Mouse (Mus musculus): Measurements from ENCODE around the gene Cdca3. TPM values are rescaled to one million over a fixed set of nuclear protein-coding genes. Genes with fewer than 3 reads are reported as not detected.
"Not testable (repeated sequence)": the region's sequence is repeated elsewhere in the genome, so short reads cannot be mapped to it uniquely, and the experiment has no call there.

Cdca3 gene
- polyA plus RNA-seq, 1 experiment from 2014 or later, result 105 TPM

GRCm38 (mm10) chr6:124809775-124810538 is 19.4 kb upstream of the Cdca3 start:
- no peaks in the 10 kb centered on the region for H3K27me3 ChIP-seq (replicated peaks)
- peak overlapping the region; percentile 79 for H3K9ac ChIP-seq
- peak overlapping the region; percentile 84 for H3K4me2 ChIP-seq
- H3K27ac ChIP-seq (ENCODE audit: poor library complexity, severe bottlenecking), result peak overlapping the region; percentile 95
- peaks cover 71% of the 10 kb centered on the region for H3K4me1 ChIP-seq (replicated peaks)
- ATAC-seq (ENCODE audit: insufficient number of reproducible peaks, low FRiP score), result no peak
- WGBS, result 37% methylated on average over 14 of the region's 14 CpGs
- H3K9me3 ChIP-seq (replicated peaks), result no peaks in the 10 kb centered on the region
- H3K4me3 ChIP-seq, result peak overlapping the region; percentile 60
- H3K36me3 ChIP-seq, result peaks cover 30% of the 10 kb centered on the region

DNA sequence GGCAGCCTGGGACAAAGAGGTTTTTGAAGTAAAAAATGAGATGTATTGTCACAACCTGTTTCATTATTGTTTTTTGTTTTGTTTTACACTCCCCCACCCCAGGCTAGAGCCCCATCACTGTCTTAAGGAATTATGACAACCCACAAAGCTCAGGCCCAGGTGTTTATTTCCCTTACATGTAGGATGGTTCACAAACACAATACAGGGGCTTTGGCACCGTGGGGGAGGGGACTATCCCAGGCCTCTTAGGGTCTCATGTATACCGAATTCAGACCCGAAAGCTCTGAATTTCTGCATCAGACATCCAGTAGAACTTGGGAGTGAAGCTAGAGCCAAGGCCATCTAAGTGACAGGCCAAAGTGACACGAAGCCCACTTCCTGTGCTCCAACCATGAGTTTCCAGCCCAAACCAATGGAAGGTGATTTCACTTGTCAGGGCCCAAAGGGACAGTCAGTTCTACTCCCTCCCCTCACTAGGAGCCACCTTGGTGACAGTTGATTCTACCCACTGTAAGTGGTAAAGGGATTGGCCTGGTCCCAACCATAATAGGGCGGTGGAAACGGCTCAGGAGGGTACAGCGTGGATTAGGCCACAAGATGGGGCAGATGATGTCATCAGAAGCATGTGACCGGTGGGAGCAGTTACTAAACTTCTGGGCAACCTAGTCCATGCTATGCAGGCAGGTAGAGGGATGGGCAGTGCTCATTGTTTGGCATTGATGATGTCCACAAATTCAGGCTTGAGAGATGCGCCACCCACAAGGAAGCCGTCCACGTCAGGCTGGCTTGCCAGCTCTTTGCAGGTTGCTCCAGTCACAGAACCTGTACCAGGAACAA is 18.6 kb upstream of the Cdca3 start:
- H3K9me3 ChIP-seq (replicated peaks); H3K9ac ChIP-seq; H3K27me3 ChIP-seq (replicated peaks); H3K4me3 ChIP-seq; H3K27ac ChIP-seq (ENCODE audit: poor library complexity, severe bottlenecking); ATAC-seq (ENCODE audit: insufficient number of reproducible peaks, low FRiP score): not testable (repeated sequence)
- H3K36me3 ChIP-seq, result peaks cover 38% of the 10 kb centered on the region
- H3K4me1 ChIP-seq (replicated peaks), result peaks cover 69% of the 10 kb centered on the region
- H3K4me2 ChIP-seq, result peak overlapping the region; percentile 84; the same call in 1 of the 2 replicates
- WGBS, result 84% methylated on average over 11 of the region's 11 CpGs

DNA sequence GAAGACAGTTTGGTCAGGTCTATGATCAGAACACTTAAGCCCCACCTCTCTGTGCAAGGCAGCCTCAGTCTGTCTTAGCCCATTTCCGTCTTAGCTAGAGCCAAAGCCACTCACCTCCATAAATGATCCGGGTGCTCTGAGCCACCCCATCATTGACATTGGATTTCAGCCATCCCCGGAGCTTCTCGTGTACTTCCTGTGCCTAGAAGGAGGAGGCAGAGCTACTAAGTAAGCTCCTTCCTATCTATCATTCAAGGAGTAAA is 18.0 kb upstream of the Cdca3 start:
- H3K27me3 ChIP-seq (replicated peaks), result no peaks in the 10 kb centered on the region
- no peak for ATAC-seq (ENCODE audit: insufficient number of reproducible peaks, low FRiP score)
- H3K4me2 ChIP-seq, result no peak overlapping the region
- H3K4me1 ChIP-seq (replicated peaks), result peaks cover 64% of the 10 kb centered on the region
- H3K27ac ChIP-seq (ENCODE audit: poor library complexity, severe bottlenecking), result 0 out of 2 replicates have a peak overlapping the region, but pooled peaks have one; percentile 99
- no peaks in the 10 kb centered on the region for H3K9me3 ChIP-seq (replicated peaks)
- 76% methylated on average over 4 of the region's 4 CpGs for WGBS
- peaks cover 43% of the 10 kb centered on the region for H3K36me3 ChIP-seq
- no peak overlapping the region for H3K9ac ChIP-seq
- H3K4me3 ChIP-seq, result no peak overlapping the region

GRCm38 (mm10) chr6:124811701-124812560 is 17.4 kb upstream of the Cdca3 start:
- peaks cover 49% of the 10 kb centered on the region for H3K36me3 ChIP-seq
- H3K4me2 ChIP-seq, result peak overlapping the region; percentile 80
- H3K9ac ChIP-seq, result peak overlapping the region; percentile 97
- H3K27me3 ChIP-seq (replicated peaks), result no peaks in the 10 kb centered on the region
- peak overlapping the region; percentile 88 for H3K4me3 ChIP-seq
- ATAC-seq (ENCODE audit: insufficient number of reproducible peaks, low FRiP score), result no peak
- WGBS, result 74% methylated on average over 24 of the region's 24 CpGs
- H3K27ac ChIP-seq (ENCODE audit: poor library complexity, severe bottlenecking), result peak overlapping the region; percentile 99
- H3K9me3 ChIP-seq (replicated peaks), result no peaks in the 10 kb centered on the region
- H3K4me1 ChIP-seq (replicated peaks), result peaks cover 59% of the 10 kb centered on the region

- Histone ChIP-seq H3K27me3 (replicated peaks) (no peaks in the 10 kb centered on the region), H3K4me3 (peak overlapping the region; percentile 88), H3K4me1 (replicated peaks) (peaks cover 51% of the 10 kb centered on the region), H3K27ac (ENCODE audit: poor library complexity, severe bottlenecking) (peak overlapping the region; percentile 99), H3K9me3 (replicated peaks) (no peaks in the 10 kb centered on the region), H3K9ac (peak overlapping the region; percentile 97), H3K4me2 (peak overlapping the region; percentile 80), H3K36me3 (peaks cover 59% of the 10 kb centered on the region)
- 21% methylated on average over 9 of the region's 9 CpGs for WGBS
- no peak for ATAC-seq (ENCODE audit: insufficient number of reproducible peaks, low FRiP score)
Measured at GRCm38 (mm10) chr6:124812848-124813247, 16.5 kb upstream of the Cdca3 start.

DNA sequence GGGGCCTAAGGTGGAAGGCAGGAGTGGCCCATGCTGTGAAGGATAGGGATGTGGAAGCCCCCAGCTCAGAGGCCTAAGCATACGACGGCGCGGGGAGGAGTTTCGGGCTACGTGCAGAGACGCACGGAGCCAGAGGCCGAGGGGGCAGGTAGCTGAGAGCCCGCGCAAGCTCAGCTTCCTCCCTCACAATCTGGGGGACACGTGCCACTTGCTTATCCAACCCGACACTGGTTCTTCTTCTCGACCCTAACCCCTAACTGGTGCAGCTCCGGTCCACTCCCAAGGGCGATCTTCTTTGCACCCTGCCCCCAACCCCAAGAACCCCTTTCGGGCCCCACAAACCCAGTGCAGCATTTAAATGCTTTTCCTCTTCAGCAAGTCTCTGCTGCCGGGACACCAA is 15.9 kb upstream of the Cdca3 start:
- H3K9me3 ChIP-seq (replicated peaks), result no peaks in the 10 kb centered on the region
- peak overlapping the region; percentile 97 for H3K9ac ChIP-seq
- H3K27me3 ChIP-seq (replicated peaks), result no peaks in the 10 kb centered on the region
- peak overlapping the region; percentile 80 for H3K4me2 ChIP-seq
- H3K27ac ChIP-seq (ENCODE audit: poor library complexity, severe bottlenecking), result peak overlapping the region; percentile 99
- peak; percentile 69 for ATAC-seq (ENCODE audit: insufficient number of reproducible peaks, low FRiP score)
- H3K4me3 ChIP-seq, result peak overlapping the region; percentile 88
- peaks cover 44% of the 10 kb centered on the region for H3K4me1 ChIP-seq (replicated peaks)
- peaks cover 65% of the 10 kb centered on the region for H3K36me3 ChIP-seq
- under 1% methylated on average over 18 of the region's 18 CpGs for WGBS

GRCm38 (mm10) chr6:124813933-124814332 is 15.4 kb upstream of the Cdca3 start, which contains the start of gene Tpi1:
Gene Tpi1, minus strand, starts transcription at chr6:124814296.
- H3K9me3 ChIP-seq (replicated peaks), result no peaks in the 10 kb centered on the region
- H3K4me2 ChIP-seq, result peak within 1 kb of the TSS; percentile 80
- peak within 1 kb of the TSS; percentile 99 for H3K27ac ChIP-seq (ENCODE audit: poor library complexity, severe bottlenecking)
- WGBS, result 0% methylated on average over 22 of the region's 22 CpGs
- peak within 1 kb of the TSS; percentile 88 for H3K4me3 ChIP-seq
- H3K4me1 ChIP-seq (replicated peaks), result peaks cover 44% of the 10 kb centered on the region
- peaks cover 69% of the 10 kb centered on the region for H3K36me3 ChIP-seq
- no peaks in the 10 kb centered on the region for H3K27me3 ChIP-seq (replicated peaks)
- peak within 1 kb of the TSS; percentile 97 for H3K9ac ChIP-seq
- ATAC-seq (ENCODE audit: insufficient number of reproducible peaks, low FRiP score), result peak; percentile 89

- no peaks in the 10 kb centered on the region for H3K27me3 ChIP-seq (replicated peaks)
- peak overlapping the region; percentile 44; the same call in 1 of the 2 replicates for H3K9ac ChIP-seq
- peaks cover 44% of the 10 kb centered on the region for H3K4me1 ChIP-seq (replicated peaks)
- 34% methylated on average over 8 of the region's 8 CpGs for WGBS
- peak; percentile 18 for ATAC-seq (ENCODE audit: insufficient number of reproducible peaks, low FRiP score)
- H3K4me3 ChIP-seq, result peak overlapping the region; percentile 88
- peaks cover 75% of the 10 kb centered on the region for H3K36me3 ChIP-seq
- 0 out of 2 replicates have a peak overlapping the region, but pooled peaks have one; percentile 99 for H3K27ac ChIP-seq (ENCODE audit: poor library complexity, severe bottlenecking)
- peak overlapping the region; percentile 80 for H3K4me2 ChIP-seq
- H3K9me3 ChIP-seq (replicated peaks), result no peaks in the 10 kb centered on the region
Measured at GRCm38 (mm10) chr6:124814448-124814847, 14.9 kb upstream of the Cdca3 start.

DNA sequence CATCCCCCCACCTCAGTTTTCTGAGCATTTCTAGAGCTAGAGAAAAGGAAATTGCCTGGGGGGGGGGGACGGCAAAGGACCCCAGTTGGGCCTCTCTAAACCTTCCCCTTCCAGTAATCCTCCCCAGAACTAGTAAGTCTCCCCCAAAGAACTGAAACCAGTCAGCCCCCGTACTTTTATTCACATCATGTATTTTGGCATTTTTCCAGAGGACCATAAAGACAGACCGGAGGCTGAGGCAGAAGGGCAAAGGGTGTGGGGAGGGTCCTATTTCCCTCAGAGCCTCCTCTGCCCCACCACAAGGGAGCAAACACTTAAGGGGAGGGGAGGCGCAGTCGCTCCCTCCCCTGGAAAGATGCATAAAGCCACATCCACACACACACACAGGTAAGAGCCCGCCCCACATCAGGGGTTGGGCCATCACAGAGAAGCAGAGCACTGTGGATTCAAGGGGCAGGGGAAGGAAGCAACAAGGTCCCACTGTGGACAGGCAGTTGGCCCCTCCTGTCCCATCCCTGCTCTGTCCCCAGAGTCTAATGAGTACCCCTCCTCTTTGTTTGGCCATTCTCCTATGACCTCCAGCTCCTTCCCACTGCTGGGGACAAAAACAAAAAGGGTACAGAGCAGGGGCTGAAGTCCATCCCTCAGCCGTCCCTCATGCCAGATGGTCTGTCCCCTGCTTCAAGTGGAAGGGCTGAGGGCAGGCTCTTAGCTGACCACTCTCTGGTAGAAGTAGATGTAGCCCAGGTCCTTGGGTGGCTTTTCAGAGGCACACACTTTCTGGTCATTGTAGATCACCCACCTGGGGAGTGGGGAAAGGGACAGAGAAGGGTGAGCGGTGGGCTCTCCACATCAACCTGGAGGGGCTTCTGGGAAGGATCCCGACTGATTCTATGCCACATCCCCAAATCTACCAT is 14.2 kb upstream of the Cdca3 start:
- WGBS, result 72% methylated on average over 9 of the region's 9 CpGs
- Histone ChIP-seq H3K9me3 (replicated peaks) (no peaks in the 10 kb centered on the region), H3K4me3 (no peak overlapping the region), H3K9ac (no peak overlapping the region), H3K27me3 (replicated peaks) (no peaks in the 10 kb centered on the region), H3K4me2 (peak overlapping the region; percentile 80), H3K4me1 (replicated peaks) (peaks cover 38% of the 10 kb centered on the region), H3K36me3 (peaks cover 78% of the 10 kb centered on the region), H3K27ac (ENCODE audit: poor library complexity, severe bottlenecking) (no peak overlapping the region)
- ATAC-seq (ENCODE audit: insufficient number of reproducible peaks, low FRiP score), result no peak

DNA sequence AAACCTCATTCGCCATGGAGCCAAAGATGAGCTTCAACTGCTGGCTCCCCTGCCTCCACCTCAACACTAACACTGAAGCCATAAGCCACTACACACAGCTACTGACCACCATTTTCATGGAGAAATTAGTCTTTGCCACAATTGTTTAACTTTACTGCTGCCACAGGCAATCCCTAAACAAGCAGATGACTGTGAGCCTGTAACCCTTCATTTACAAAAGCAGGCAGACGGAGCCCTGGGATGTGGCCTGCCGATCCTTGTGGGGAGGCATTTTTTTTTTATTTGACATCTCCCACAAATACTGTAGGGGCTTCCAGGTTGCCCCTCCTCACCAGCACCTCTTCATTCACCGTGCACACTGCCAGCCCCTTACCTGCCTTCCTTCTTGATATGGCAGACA is 12.7 kb upstream of the Cdca3 start:
- no peak overlapping the region for H3K9ac ChIP-seq
- WGBS, result 91% methylated on average over 4 of the region's 4 CpGs
- ATAC-seq (ENCODE audit: insufficient number of reproducible peaks, low FRiP score), result no peak

More for the DNA sequence above, 12.7 kb upstream of the Cdca3 start:
- Histone ChIP-seq H3K4me1 (replicated peaks) (peaks cover 27% of the 10 kb centered on the region), H3K4me3 (no peak overlapping the region), H3K27ac (ENCODE audit: poor library complexity, severe bottlenecking) (no peak overlapping the region), H3K9me3 (replicated peaks) (no peaks in the 10 kb centered on the region), H3K4me2 (no peak overlapping the region), H3K27me3 (replicated peaks) (no peaks in the 10 kb centered on the region), H3K36me3 (peaks cover 79% of the 10 kb centered on the region)
